Mouse (Mus musculus) olfactory bulb, adult 2 months (tissue): Measurements from ENCODE around the gene Cdk12. TPM values are rescaled to one million over a fixed set of nuclear protein-coding genes. Genes with fewer than 3 reads are reported as not detected.

ENCODE experiments used
- H3K27ac ChIP-seq: fragments of 200-500 bp; 2 replicates; pipeline ENCODE4 v1.5.1; 2012; ENCODE audit warnings: low read depth, low read length; ENCODE audit not compliant: insufficient read depth
- H3K4me1 ChIP-seq: fragments of 200-500 bp; 2 replicates; pipeline ENCODE4 v1.6.1; 2012; ENCODE audit warnings: low read length; ENCODE audit not compliant: control insufficient read depth, insufficient read depth
- H3K4me3 ChIP-seq: fragments of 200-500 bp; 2 replicates; pipeline ENCODE4 v1.5.1; 2012; ENCODE audit warnings: mild to moderate bottlenecking, low read depth, low read length, moderate library complexity; ENCODE audit not compliant: insufficient read depth
- CTCF ChIP-seq: fragments of 200-500 bp; IDR thresholded peaks from 2 replicates; pipeline ENCODE4 v1.5.1; 2012; ENCODE audit warnings: low read depth, mild to moderate bottlenecking, low read length, moderate library complexity; ENCODE audit not compliant: insufficient read depth
- POLR2A ChIP-seq: fragments of 200-500 bp; IDR thresholded peaks from 2 replicates; pipeline ENCODE4 v1.6.1; 2012; ENCODE audit warnings: mild to moderate bottlenecking, low read depth, low read length, moderate library complexity; ENCODE audit not compliant: insufficient read depth
- WGBS: fragments of 180-500 bp; shearing (Covaris S2); methylation state at CpG from one replicate; pipeline ENCODE4 v1.1.7; 2018; 5-methylcytosine and 5-hydroxymethylcytosine counted together
- polyA plus RNA-seq: library from polyadenylated mRNA; stranded (reverse); fragments of >200 nt; gene quantifications from 2 replicates; pipeline ENCODE4 v1.2.4, GENCODE M21; 2012; ENCODE audit warnings: low replicate concordance; ENCODE audit not compliant: missing spikeins, insufficient read depth, insufficient read length

Cdk12 gene
- polyA plus RNA-seq, 1 experiment, result not detected

DNA sequence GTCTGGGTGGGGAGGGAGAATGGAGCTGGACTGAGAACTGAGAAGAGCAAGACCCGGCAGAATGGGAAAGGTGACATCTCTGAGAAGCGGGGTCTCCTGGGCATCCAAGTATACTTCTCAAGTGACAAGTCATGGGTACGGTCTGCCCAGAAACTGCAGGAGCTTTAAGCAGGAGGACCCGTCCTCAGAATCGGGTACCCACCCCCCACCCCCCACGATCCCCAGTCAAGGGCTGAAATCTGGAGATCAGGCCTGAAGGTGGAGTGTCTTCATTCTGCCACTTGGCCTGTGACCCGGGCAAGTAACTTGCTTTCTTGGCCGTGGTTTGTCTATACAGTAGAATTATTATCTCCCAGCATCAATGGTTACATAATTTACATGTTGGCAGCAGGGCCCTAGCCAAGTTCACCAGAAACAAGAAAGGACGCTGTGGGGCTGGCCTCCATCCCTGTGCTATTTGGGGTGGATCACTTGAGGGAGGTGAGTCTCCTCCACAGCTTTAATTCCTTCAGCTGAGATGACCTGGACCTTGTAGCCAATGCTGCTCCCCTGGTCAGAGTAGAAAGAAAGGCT is 92.2 kb downstream of the Cdk12 start:
- Histone ChIP-seq H3K4me3 (peak overlapping the region; percentile 88), H3K4me1 (peaks cover 22% of the 10 kb centered on the region), H3K27ac (no peak overlapping the region; the same call in 1 of the 2 replicates)
- 4% methylated on average over 9 of the region's 9 CpGs for WGBS
- TF ChIP-seq CTCF, result no peak
- no peak for TF ChIP-seq POLR2A

DNA sequence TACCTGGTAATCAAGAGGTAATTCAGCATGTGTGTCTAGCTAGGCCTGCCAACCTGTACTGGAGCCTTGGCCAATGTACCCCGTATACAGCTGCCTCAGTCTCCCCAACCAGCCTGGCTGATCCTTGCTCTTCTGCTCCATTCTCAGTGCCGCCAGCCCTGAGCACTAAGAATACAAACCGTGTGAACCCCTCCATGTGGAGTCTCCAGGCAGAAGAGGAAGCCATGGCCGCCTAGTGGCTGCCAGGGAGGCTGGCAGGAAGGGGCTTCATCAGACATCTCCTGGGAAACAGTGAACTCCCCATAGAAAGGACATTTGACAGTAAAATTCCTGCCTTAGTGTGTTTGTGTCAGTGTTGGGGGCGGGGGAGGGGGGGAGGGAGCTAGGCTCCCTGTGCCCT is 93.4 kb downstream of the Cdk12 start:
- no peak overlapping the region for H3K27ac ChIP-seq
- no peak overlapping the region for H3K4me3 ChIP-seq
- H3K4me1 ChIP-seq, result peaks cover 22% of the 10 kb centered on the region

GRCm38 (mm10) chr11:98296916-98297315 is 94.1 kb downstream of the Cdk12 start:
- Histone ChIP-seq H3K4me3 (no peak overlapping the region), H3K27ac (no peak overlapping the region), H3K4me1 (peaks cover 22% of the 10 kb centered on the region)
- TF ChIP-seq CTCF, result no peak
- TF ChIP-seq POLR2A, result no peak
- 85% methylated on average over 2 of the region's 2 CpGs for WGBS

More for the DNA sequence above, 93.4 kb downstream of the Cdk12 start:
- TF ChIP-seq CTCF (peak; percentile 66; the same call in 1 of the 2 replicates), POLR2A (no peak)
- WGBS, result 14% methylated on average over 5 of the region's 5 CpGs

DNA sequence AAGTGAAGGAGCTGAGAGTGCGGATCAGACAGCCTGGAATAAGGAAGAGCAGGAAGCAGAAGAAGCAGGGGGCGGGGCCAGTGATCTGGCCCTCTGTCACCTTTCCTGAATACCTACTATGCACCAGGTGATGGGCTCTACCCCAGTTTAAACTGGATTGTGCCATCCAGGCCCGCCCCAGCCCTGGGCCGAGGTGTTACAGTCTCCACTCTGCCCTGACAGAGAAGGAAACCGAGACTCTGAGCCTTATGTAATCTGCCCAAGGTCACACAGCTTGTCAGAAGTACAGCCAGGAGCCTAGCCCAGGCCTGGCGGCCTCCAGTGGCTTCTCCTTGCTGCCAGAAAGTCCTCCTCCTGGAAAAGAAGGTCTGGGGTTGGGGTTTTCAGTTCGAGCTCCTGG is 94.9 kb downstream of the Cdk12 start:
- 70% methylated on average over 7 of the region's 7 CpGs for WGBS
- H3K27ac ChIP-seq, result no peak overlapping the region
- TF ChIP-seq CTCF (no peak), POLR2A (0 out of 2 replicates have a peak, but pooled peaks have one; percentile 13)

GRCm38 (mm10) chr11:98298484-98299205 is 95.8 kb downstream of the Cdk12 start:
- TF ChIP-seq POLR2A (no peak), CTCF (no peak)
- Histone ChIP-seq H3K4me3 (no peak overlapping the region), H3K4me1 (peaks cover 19% of the 10 kb centered on the region), H3K27ac (no peak overlapping the region)
- 33% methylated on average over 10 of the region's 10 CpGs for WGBS

More for the DNA sequence above, 94.9 kb downstream of the Cdk12 start:
- peaks cover 22% of the 10 kb centered on the region for H3K4me1 ChIP-seq
- no peak overlapping the region for H3K4me3 ChIP-seq

DNA sequence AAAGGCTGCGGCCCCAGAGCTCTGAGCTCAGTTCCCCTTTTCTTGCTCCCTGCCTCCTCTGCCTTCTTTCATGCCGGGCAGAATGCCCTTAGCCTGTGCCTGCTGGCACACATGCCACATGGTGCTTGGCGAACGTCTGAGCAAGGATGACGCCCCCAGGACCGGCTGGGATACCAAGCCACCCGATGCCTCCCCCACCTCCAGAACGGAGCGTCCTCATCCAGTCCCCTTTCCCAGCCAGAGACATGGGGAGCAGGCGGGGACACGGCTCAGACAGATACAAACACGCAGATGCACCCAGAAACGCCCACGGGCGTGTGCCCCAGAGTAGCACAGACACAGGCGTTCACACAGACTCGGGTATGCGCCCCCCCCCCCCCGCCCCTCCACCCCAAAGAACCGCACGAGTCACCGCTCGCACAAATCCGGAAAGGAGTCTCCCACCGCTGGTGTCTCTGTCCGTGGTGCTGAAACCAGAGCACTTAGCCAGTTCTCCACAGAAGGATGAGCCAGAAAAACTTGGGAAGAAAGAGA is 111.0 kb downstream of the Cdk12 start:
- Histone ChIP-seq H3K4me1 (peaks cover 4% of the 10 kb centered on the region), H3K27ac (no peak overlapping the region), H3K4me3 (no peak overlapping the region)
- 2% methylated on average over 26 of the region's 26 CpGs for WGBS
- TF ChIP-seq CTCF (no peak), POLR2A (no peak)

DNA sequence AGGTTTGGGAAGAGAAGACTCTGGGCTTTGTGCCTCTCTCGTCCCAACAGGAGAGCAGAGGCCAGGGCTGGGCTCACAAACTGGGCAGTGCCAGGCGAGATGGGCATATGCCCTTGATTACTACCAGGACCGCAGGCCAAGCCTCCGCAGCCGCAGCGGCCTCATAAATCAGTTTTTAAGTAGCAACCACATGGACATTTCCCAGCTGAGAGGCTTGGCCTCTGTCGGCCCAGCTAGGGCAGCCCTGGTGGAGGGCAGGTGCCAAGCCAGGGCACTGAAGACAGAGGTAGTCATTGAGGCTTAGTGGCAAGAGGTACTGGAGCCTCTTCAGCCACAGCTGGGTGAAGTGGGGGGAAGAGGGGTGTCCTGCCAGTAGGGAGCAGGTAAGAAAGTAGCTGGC is 114.6 kb downstream of the Cdk12 start:
- no peak overlapping the region for H3K4me3 ChIP-seq
- no peak overlapping the region for H3K27ac ChIP-seq
- H3K4me1 ChIP-seq, result peaks cover 4% of the 10 kb centered on the region
- WGBS, result 21% methylated on average over 7 of the region's 7 CpGs
- TF ChIP-seq POLR2A (no peak), CTCF (no peak)

DNA sequence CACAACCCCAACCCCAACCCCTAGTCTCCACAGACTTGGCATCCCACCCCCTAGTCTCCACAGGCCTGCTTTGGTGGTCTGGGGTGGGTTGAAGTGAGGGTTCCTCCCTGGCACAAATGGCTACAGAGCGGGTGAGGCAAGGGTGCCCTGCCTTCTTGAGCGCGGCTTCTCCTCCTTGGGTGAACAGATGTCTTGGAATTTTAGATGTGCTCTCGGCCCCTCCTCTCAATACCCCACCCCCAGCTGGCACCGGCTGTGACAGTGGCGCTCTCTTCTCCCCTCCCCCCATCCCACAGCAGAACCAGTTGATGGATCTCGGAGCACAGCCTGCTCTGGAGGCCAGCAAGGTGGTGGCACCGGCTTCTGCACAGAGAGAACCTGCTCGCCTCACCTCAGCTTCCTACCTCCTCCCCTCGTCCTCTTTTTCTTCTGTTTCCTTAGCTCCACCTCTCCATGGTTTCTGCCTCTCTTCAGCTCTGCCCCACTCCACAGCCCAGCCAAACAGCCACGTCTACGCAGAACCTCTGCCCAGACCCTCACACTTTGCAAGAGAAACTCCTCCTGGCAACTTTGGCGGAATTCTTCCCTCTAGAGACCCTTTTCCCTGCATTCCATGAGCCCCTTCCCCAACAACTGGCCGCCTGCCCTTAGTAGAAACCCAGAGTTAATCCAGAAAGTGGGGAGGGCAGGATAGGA is 115.7 kb downstream of the Cdk12 start:
- H3K4me3 ChIP-seq, result no peak overlapping the region
- 4% methylated on average over 14 of the region's 14 CpGs for WGBS

More for the DNA sequence above, 115.7 kb downstream of the Cdk12 start:
- Histone ChIP-seq H3K4me1 (peaks cover 4% of the 10 kb centered on the region), H3K27ac (no peak overlapping the region)
- TF ChIP-seq CTCF (no peak), POLR2A (no peak)
